Mouse (Mus musculus) left cerebral cortex, postnatal 10 days (tissue): ENCODE measurements around the gene Cux1. TPM values are rescaled to one million over a fixed set of nuclear protein-coding genes. Genes with fewer than 3 reads are reported as not detected.

Experiments
- DNase-seq, 2 experiments: peaks; one replicate each; pipeline ENCODE4 v3.0.0; 2021 to 2022; ENCODE audit warnings: low spot score in 2 of 2, mixed read lengths in 1 of 2; ENCODE audit errors: extremely low spot score in 1 of 2
- intact Hi-C: fragments of 180-260 bp; cut with DNase I; formaldehyde crosslinking; loops from one replicate; pipeline ENCODE4 v1.15.1; 2025
- total RNA-seq, 2 experiments: library from RNA; stranded (reverse); gene quantifications; 2 replicates each; pipeline ENCODE4 v1.2.3; 2021

The Cux1 gene
- total RNA-seq, 2 experiments from 2014 or later, result 127 to 133 TPM

DNA sequence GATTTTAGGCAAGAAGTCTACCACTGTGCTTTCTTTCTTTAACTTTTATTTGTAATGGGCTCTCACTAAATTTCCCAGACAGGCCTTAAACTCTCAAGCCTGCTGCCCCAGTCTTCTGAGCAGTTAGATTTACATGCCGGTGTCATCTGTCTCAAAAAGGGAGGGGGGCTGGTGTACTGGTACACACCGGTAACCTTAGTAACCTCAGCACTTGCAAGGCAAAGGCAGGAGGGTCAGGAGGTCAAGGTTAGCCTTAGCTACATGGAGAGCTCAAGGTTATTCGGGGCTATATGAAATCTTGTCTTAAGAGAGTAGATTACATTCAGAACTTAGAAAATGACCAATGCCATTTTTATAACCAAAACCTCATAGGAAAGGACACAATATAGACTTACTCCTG, 102.4 kb downstream of the Cux1 start:
- no peak for DNase-seq
- intact Hi-C loops, result no loop called here

DNA sequence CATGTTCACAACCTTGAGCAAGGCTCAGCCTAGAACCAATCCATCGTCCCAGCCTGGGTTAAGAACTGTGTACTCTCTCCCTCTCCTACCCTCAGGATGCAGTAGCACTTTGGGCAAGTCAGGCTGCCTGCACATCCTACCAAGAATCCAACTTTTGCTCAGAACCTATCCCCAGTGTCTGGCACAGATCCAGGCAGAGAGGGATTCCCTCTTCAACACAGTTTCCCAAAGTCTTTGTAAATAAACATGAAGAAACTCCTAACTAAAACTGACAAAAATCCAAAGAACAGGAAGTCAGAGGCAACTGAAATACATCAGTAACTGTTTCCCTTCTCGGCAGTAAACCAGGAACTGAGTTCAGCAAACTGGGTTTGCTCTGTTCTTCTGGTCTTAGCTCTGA, 103.2 kb downstream of the Cux1 start:
- DNase-seq, result peak in 1 of 2 experiments; percentile 59
- intact Hi-C loops, result no loop called here

DNA sequence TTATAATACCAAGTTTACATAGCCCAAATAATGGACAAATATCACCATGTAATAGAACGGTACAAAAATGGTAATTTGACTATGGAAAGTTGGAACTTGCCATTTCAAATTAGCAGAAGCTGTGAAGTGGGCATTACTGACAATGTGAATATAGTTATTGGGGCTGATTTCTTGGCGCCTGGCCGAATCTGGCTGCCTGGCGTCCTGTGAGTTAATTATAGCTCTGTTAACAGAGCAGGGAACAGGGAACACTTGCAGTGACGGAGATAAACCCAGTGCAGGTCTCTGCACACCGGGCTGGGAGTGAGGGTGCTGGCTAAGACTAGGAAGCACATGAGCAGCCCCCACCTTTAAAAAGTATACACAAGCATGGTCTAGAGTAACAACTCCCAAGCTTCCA, 104.7 kb downstream of the Cux1 start:
- intact Hi-C loops, result no loop called here
- no peak for DNase-seq

DNA sequence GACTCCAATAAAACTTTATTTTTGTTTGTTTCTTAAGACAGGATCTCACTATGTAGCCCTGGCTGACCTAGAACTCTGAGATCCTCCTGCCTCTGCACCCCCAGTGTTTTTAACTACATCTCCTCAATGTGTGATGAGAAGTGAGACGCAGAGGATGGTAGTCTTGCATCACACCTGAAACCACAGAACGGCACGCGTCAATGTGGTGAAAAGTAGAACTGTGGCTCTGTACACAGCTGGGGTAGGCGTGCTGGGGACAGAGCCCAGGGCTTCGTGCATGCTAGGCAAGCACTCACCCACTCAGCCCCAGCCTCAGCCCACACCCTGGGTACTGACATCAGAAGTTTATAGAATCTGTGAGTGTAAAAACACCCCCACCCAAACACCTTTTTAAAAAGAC, 107.4 kb downstream of the Cux1 start:
- intact Hi-C loops, result no loop called here
- no peak for DNase-seq

DNA sequence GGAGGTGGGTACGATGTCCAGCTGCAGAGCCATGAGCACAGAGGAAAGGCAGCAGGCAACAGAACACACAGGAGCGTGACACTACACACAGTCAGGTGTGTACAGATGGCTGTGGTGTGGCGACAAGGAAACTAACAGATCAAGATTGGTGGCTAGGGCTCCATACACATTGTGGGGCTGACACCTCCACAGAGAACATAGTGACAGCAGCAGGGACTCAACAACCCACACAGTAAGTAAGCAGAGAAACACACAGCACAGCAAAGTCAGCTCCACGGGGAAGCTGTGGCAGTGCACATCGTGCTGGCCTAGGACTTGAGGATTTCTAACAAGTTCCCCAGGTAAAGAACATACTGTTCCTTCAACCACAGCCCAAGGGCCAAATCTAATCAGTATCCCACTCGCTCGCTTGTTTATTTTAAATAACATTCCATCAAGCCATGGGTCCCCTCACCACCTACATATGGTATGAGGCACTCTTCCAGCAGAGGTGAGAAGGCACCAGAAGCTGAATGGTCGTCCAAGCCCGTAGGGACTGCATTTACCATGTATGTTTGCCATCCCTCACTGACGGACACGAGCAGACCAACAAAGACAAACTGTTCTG, 108.3 kb downstream of the Cux1 start:
- no peak for DNase-seq
- intact Hi-C loops, result no loop called here

DNA sequence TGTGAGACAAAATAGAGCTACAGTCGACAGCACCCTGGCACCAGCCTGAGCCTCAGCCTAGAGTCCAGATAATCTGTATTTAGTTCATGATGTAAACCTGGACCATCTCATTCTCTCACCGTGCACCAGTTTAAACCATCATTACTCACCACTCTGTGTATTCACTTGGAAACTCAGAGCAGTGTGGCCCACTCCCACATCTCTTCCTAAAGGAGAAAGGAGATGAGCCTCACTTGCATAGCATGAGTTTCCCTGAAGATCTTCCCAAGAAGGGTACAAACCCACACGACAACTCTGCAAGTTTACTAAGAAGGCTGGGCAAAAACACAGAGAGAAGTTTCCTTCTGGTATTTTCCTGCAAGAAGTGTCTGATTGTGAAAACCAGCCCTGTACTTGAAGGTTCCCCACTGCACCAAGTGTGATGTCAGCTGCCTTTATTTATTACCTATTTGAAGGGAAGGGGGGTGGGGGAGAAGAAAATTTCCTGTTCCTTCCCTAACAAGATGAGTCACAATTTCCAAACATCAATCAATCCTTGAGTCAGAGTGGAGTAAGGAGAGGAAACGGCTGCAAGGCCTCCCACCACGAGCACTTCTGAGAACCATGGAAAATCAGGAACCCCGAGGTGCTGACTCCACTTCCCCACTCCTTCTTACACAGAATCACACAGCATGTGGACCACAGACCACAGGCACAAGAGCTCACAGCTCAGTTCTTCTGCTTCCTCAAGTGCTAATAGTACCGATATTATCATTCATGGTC, 109.0 kb downstream of the Cux1 start:
- no peak for DNase-seq
- intact Hi-C loops, result no loop called here

DNA sequence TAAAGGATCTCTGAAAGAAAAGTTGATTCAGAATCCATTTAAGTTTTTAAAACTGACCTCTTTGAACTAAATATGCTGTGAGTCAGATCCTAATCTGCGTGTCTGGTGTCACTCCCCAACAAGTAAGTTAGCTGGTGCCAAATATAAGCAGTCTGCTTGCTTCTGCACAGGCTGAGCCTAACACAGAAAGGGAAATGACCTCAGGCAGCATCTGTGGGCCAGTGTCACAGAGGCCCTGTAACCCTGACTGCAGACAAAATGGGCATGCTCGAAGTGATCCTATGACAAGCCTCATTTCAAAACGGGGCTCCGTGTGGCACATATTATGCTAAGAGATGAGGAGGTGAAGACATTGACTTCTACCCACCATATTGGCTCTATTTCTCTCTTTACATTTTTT, 110.9 kb downstream of the Cux1 start:
- DNase-seq, result no peak
- intact Hi-C loops, result no loop called here

DNA sequence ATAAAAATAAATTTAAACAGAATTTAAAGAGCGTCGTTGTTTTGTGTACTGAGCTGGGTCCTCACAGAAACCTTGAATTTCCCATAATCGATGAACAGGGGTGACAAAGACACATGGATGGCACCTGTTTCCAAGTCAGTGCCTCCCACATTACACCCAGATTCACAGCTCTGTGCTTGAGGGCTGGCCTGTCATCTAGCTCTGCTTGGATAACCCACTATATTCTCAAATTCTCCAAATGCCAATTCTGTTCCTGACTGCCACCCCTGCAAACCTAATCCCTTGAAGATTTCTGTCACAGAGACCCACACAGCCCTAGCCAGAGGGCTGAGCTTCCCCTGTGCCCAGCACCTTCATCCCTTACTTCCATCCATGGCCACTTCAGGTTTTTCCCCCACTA, 114.6 kb downstream of the Cux1 start:
- intact Hi-C loops, result no loop called here
- DNase-seq, result no peak

DNA sequence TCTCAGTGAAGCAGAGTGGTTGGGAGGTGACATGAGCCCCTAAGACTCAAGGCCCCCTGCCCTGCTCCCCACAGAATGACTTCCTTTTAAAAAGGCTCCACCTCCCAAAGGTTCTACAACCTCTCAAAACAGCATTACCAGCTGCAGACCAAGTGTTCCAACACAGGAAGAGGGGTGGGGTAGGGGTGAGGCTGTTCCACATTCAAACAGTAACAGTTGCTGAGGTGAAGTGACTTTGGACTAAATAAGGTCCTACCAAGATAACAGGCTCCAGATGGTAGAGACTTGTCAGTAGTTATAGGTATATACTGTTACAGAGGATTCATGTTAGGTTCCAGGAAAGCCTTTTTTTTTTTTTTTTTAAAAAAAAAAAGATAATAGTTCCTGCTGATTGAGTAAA, 117.5 kb downstream of the Cux1 start:
- no peak for DNase-seq
- intact Hi-C loops, result no loop called here

DNA sequence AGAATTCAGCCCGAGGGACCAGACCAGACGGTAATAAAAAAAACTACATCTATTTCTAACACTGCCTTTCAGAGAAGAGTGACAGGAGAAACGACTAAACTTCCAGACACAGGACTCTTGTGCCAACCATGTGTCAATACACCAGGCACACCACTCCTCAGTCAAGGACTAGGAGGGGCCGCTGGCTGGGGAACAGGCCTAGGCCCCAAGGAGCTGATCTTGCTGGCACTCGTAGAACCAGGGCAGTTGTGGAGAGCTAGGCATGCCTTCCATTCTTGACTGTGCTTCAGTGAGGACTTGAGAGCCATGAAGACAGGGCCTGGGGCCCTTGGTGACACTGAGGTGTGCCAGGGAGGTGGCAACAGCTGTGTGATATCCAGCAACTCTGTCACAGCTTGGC, 121.3 kb downstream of the Cux1 start:
- intact Hi-C loops, result no loop called here
- DNase-seq, result no peak

DNA sequence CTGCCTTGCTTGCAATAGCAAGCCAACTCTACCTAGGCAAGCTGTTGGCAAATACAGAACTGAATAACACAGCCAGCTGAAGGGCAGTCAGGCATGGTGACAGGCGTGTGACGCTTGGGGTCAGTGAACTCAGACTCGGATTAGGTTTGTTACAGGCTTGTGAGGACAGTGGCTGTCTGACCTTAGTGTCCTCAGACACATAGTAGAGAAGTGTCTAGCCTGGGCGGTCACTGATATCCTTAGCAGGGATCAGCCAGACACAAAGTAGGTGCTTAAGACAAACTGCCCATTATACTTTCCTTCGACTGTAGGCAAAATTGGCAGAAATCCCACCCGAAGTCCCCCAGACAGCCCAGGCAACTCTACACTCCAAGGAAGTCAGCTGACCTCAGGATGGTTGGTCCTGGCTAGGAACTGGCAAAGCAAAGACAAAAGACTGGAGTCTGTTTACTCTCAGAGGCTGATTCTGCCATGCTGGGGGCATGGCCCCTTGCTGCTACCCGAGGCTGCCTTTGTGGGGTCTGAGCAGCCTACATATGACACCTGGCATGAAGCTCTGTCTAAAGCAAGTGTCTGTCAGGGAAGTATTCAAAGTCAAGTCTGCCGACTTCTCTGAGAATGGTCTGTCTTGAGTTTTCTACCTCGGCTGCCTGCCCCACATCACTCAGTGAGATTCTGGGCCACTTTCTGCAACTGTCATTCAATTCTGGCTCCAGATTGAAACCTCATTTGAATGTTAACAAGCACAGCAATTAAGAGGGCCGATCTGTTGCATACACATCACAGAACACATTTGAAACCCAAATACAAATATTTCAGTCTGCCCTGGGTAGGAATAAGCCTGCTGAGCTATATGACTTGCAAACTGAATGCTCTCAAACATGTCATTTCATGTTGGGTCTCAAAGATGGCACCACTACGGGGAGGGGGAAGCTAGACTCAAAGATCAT, 124.8 kb downstream of the Cux1 start:
- intact Hi-C loops, result no loop called here

DNA sequence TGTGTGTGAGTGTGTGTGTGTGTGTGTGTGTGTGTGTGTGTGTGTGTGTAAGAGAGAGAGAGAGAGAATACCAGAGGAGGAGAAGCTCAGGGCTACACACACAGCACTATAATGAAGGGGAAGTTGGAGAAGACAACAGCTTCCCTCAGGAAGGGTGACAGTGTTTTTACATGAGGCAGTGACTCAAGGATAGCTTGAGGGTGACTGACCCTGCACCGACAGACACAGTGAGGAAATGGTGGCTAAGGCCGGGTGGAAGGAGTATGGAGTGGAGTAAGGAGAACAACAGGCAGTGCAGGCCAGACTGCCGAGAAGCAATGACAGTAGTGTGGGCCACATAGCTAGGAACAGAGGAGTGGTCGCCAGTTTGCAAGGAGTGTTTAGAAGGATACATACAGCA, 137.6 kb downstream of the Cux1 start:
- DNase-seq, result no peak
- intact Hi-C loops, result no loop called here

More for the DNA sequence above, 124.8 kb downstream of the Cux1 start:
- no peak for DNase-seq

DNA sequence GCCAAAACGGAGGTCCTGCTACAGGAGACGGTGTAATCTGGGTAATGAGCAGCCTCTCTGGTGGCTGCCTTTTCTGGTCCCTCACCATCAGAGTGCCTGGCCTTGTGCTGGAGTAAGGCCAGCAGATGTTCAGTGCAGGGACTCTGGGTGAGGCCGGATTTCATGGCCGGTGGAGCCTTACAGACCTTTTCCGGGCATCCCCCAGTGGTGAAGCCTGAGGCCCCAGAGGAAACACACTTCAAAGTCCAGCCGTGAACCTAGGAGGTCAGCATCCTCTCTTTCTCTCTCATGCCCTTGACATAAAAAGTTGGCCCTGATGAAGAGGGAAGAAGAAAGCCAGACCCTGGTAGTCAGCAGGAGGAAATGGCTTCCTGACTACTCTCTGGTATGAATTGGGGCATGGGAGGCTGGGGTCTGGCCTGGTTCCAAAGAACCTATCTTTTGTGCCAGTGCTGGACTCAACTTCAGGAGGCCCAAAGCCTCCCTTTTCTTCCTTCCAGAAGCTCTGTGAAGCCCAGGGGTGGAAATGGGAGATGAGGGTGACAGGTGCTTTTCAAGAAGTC, 138.7 kb downstream of the Cux1 start:
- peak in 1 of 2 experiments; percentile 66 for DNase-seq
- intact Hi-C loops, result no loop called here

DNA sequence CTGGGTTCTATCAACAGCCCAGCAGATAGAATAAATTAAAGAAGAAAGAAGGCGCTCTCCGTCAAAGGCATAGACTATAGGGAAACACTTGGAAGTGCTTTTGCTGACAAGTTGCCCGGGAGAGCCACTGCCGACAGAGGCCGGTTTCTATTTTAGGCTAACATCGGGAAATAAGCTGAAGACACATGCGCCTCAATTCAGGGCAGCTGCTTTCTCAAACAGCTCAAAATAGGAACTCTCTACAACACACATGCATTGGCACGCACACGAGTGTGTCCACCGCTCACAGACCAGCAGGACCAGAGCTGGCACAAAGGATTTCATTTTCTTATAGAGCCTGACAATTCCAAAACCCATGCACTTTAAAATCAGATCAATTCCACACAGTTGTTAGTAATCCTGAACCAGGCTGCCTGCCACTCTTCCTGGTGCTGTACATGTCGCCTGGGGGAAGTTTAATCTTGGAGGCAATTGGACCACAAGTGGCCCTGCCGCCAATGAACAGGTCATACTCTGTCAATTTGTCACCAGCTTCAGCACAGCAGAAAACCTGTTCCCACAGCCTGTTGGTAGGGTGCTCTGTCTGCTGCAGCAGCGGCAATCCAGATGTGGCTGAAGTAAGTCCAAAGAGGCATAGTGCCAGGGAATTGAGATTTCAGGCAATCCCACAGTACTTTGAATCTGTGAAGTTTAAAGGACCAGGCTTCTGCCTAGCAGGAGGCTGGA, 139.4 kb downstream of the Cux1 start:
- DNase-seq, result peak; percentile 48 to 55

DNA sequence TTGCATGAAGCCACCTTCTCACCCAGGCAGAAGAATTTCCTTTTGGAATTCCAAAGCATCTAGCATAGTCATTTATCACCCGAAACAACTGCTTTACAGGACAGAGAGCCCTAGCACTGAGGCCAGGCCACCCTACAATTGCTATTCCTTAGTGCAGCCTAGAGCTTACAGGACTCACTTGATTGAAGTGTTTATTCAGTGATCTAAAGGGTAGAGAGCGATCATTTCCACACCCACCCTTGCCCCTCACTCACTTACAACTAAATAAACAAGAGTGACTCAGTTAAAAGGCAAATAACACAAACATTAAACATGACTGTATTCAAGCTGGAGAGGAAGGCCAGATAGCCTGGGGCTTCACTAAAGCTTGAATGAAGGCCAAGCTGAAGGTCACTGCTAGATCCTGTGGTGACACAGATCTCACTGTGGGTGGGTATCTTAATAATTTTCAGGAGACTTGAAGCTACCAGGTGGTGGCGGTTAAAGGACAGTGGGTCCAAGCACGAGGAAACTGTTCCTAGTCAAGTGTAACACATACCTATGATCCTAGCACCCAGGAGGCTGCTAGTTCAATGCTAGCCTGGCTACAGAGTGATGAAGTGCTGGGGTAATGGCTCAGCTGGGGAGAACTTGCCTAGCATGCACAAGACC, 140.0 kb downstream of the Cux1 start:
- intact Hi-C loops, result no loop called here

More for the DNA sequence above, 139.4 kb downstream of the Cux1 start:
- intact Hi-C loops, result no loop called here

DNA sequence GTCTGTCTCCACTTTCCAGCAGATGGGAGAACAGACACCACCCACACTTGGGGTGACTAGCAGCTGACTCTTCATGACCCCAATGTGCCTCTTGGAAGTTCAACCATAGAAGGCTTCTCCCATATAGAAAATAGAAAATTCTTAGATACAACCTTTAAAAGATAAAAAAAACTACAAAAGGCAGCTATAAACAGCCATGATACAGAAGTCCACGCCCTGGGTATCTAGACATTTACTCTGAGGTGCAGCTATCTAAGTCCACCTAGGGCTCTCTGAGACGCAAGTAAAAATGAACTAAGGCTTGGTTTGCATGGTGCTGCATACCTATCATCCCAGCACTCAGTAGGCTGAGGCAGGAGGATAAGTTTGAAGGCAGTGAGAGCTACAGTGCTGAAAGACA, 144.3 kb downstream of the Cux1 start:
- intact Hi-C loops, result no loop called here
- no peak for DNase-seq

More for the DNA sequence above, 140.0 kb downstream of the Cux1 start:
- DNase-seq, result no peak

DNA sequence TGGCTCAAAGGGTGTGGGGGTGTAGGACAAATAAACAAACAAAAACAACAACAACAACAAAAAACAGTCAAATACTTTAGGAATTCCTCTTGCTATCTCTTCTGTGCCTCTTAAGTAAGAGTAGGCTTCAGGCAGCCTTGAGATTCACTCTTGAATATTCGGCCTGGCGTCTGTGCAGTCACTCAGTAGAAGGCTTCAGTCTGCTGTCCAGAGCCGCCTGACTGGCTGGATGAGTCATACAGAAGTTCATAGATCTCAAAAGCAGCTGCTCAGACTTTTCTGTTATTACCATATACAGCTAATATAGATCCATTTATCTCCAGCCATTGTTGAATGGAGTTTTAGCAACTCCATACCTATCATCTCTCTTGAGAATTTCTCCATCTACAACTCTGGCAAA, 145.4 kb downstream of the Cux1 start:
- intact Hi-C loops, result no loop called here
- DNase-seq, result no peak

DNA sequence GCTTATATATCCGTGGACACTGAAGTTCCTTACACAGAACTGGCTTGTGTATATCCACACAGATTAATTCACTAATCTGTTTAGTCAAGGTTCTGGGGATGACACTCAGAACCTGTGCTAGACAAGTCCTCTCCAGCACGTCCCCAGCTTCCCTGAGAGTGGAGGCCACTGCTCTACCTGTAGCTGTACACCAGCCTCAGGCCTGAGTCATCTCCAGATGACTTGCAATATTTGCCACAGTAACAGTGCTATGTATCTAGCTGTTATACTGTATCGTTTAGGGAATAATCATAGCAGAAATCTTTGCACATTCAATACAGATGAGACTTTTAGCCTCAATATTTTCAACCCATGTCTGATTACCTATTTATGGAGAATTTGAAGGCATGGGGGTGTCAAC, 146.0 kb downstream of the Cux1 start:
- intact Hi-C loops, result no loop called here

More for the DNA sequence above, 146.0 kb downstream of the Cux1 start:
- DNase-seq, result no peak
